Mouse (Mus musculus) v-Abl transformed pro-B cells (cell line): Measurements from ENCODE around the gene Rxra.

Source experiments
- in situ Hi-C, 2 experiments: fragments of 400-800 bp; cut with MboI; formaldehyde crosslinking; loops; one replicate each; pipeline ENCODE4 v1.15.1; 2025; ENCODE audit not compliant: unreplicated experiment in 2 of 2

The Rxra gene

DNA sequence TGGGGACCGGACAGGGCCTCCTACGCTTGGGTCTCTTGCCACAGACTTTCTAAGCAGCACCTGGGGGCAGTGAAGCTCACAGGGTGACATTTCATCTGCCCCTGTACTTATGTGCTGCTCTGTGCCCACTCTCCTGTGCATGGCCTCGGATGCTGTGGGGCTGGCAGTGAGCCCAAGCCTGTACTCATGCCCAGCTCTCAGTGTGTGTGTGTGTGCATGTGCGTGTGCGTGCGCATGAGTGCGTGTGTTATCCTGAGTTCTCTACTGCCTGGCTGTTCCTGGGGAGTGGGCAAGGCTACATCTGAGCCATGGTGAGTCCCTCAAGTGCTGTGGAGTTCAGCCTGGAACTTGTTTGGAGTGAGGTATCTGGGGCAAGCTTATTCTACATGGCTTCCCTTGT, 103.9 kb downstream of the Rxra start:
- in situ Hi-C loops, result no loop called here

DNA sequence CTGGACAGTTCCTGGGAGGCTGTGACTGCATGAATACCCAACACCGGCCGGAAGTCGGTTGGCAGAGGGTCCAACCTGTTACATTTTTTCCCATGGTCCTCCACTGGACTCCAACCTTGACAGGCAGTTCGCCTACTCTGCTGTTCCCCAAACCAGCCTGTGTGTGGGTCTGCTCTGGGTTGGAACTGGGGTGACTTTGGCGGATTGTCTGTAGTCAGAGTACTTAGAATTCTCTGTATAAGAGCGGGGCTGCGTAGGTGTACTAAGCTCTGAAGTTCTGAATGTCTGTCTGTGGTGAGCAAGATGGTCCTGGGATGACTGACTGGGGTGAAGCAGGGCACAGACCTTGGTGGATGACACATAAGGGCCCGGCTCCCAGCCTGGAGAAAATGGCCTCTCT, 109.1 kb downstream of the Rxra start:
- in situ Hi-C loops, result no loop called here

DNA sequence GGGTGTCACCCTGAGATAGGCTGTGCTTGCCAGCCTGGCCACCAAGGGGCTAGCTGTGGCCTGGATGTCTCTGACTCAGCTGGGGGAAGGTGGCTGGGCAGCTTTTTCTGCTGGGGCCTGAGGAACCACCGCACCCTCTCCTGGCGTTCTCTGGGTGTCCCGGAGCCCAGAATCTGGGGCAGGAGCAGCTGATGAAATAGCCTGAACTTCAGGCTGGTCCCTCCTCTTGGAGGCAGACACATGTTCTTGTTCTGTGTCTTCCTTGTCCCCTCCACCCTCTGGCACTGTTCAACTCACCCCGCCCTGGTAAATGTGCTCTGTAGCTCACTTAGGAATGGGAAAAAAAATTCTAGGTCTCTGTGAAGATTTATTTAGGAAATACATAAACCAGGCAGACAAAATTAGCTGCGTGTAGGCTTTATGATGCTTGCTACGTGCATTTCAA, 109.8 kb downstream of the Rxra start:
- in situ Hi-C loops, result no loop called here

DNA sequence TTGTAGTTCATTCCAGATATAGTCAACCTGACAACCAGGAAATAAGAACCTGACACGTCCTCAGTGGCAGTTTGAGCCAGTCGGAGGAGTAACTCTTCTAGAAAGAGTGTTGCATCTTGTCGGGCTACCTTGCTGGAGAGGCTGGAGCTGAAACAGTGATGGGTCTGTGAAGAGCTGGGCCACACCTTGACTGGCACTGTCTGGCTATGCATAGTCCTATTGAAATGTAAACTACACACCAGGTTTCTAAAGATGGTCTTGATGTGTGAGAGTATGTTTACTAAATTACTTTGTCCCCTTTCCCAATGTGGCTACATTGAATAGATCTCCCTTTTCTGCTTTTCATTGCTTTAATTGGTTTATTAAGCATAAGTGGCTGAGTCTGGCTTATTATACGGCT, 115.3 kb downstream of the Rxra start:
- in situ Hi-C loops, result no loop called here

DNA sequence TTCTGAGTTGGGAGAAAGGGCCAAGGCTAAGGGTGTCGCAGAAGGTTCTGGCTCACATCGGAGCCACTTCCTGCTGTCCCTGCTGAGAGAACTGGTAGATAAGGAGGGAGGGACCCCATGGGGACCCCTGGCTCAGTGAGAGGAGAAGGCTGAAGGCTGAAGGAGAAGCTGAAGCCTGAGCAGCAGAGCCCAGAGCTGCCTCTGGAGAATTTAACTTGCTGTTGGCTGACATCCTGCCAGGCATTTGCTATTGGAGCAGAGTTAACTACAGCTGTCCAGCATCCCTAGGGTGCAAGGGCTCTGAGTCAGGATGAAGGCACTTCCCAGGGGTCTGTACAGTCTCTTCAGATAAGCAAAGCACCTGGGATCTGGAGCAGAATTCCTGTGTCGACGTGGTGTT, 122.8 kb downstream of the Rxra start:
- in situ Hi-C loops, result no loop called here

DNA sequence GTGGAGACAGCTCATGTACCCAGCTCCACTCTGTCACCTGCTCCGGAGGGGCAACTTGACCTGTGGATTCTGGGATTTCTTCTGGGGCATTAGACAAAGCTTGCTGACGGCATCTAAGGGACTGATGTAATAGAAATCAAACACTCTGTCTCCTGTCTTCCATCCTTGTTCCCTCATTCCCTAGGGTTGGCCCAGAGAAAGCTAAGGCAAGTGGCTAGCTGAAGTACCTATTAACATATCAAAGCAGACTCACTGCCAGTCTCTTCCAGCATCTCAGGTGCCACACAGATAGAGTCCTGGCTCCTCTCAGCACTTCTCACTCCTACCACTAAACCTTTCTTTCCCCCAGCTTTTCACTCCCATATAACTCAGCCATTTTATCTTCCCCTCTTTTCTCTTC, 124.8 kb downstream of the Rxra start:
- in situ Hi-C loops, result no loop called here

DNA sequence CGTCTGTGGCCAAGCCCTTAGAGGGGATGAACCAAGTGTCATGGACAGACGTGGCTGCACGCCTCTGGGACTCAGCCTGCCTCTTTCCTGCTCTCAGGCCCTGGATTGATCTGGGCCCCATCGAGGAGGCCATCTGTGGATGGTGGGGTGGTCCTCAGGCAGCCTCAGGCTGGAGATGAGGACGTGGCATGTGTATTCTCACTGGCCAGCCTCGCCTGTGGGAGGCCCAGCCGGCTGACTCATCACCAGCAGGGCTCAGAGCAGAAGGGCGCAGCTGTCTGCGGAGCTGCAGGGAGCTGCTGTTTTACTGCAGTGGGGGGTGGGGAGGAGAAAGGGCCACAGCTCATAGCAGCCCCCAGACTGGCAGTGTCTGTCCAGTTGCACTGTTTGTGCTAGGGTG, 126.3 kb downstream of the Rxra start:
- in situ Hi-C loops, result no loop called here

DNA sequence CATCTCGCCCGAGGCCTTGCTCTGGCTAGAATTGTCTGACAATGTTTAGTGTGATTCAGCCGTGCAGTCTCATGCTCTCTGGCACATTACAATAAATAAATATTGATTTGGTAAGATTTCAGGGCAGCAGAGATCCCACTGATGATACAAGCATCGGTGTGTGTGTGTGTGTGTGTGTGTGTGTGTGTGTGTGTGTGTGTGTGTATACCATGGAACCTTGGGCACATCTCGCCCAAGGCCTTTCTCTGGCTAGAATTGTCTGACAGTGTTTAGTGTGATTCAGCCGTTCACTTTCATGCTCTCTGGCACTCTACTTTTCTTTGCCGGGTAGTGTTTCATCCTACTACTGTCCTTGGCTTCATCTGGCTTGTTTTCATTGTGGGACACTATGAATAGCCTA, 130.5 kb downstream of the Rxra start:
- in situ Hi-C loops, result no loop called here

DNA sequence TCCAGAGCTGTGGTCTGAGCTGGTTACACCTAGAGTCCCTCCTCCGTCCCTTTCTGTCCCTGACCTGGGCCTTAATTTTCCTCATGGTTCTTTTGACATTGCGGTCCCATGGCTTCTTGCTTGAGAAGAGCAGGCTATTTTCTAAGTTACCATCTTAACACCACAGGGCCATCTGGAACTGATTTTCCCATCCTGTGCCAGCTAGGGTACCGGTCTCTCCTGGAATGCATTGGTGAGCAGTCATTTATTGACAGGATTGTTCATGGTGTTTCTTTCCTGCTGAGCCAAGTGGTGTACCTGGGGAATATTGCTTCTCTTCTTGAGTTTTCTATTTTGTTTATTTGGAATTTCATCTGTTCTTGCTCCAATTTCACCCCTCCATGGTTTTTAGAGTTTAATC, 131.4 kb downstream of the Rxra start:
- in situ Hi-C loops, result no loop called here

DNA sequence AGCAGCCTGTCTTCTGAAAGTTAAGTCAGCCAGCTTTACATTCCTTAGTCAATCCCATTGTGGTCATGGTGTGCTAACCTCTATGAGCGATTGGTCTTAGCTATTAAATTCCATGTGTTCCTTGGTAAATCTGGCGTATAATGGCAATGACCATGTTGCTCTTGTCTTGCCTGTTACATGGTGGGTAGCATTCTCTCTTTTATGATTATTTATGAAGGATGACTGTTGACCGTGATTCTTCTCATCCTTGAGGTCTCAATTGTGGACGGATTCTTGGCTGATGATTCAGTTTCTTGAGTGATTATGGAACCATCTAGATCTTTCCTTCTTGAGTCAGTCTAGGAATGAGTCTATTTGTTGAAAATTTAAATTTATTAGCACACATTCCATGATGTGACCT, 133.7 kb downstream of the Rxra start:
- in situ Hi-C loops, result no loop called here
